Comparison of ENCODE assay signal across 8 mouse cellular contexts in the genomic region with DNA sequence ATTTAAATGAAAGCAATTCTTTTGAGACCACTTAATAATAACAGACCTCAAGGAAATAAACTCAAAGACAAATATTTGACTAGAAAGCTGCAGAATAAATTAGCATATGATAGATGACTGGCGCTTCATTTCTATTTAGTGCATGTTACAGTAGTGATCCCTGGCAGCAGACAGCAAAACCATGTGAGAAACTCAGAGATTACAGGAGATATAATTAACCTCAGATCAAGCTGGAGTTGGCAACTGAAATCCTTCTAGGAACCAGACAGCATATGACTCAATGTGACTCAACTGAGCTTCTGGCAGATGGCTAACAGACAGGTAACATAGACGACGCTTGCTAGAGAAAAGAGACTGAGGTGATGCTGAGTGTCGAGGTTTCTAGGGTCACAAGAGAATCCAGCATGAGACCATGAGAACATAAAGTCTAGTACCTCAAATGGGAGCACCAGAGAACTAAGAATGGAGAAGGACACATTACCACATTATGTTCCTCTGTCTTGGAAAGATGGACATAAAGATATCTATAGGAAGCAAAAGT.
DNase-seq lines count a peak whose midpoint lies in the region; ATAC-seq lines count a peak whose summit lies in the region.

No protein-coding gene starts in this region.

- peak; percentile 69 for DNase-seq in brain, adult 2 months (ENCODE audit: low read depth, low spot score)
- peak; percentile 8 for DNase-seq in cerebellum, adult 11 months
- peak; percentile 17 to 24 for DNase-seq in cerebellum, adult 18-20 months
- peak; percentile 41 for DNase-seq in cerebellum, adult 9-10 months
- peak; percentile 35 to 37 for DNase-seq in cerebellum, postnatal 10 days
- peak; percentile 28 to 38 for DNase-seq in cerebellum, postnatal 25 days
- DNase-seq in right cerebral cortex, adult 18-20 months: peak; percentile 24

- ATAC-seq in frontal cortex, adult (ENCODE audit: low TSS enrichment): peak; percentile 81

Comparison
In these comparisons a context has a peak if more than half of its experiments do, and no peak if none do; other contexts are left out.
1. Peak in every context shown above with its lines: DNase-seq and ATAC-seq.
2. DNase-seq: peak in every context shown above with its lines; median percentile 69 in brain, adult 2 months; 41 in cerebellum, adult 9-10 months; 36 in cerebellum, postnatal 10 days; 33 in cerebellum, postnatal 25 days; 24 in right cerebral cortex, adult 18-20 months; 20 in cerebellum, adult 18-20 months; 8 in cerebellum, adult 11 months.